Mouse (Mus musculus) fat pad, adult 2 months (tissue): ENCODE measurements around the gene Hpcal1.

Source experiments
- DNase-seq: peaks from one replicate; pipeline ENCODE4 v3.0.0-alpha.2; 2011; ENCODE audit warnings: low read depth, low spot score; ENCODE audit errors: extremely low read depth

The Hpcal1 gene

DNA sequence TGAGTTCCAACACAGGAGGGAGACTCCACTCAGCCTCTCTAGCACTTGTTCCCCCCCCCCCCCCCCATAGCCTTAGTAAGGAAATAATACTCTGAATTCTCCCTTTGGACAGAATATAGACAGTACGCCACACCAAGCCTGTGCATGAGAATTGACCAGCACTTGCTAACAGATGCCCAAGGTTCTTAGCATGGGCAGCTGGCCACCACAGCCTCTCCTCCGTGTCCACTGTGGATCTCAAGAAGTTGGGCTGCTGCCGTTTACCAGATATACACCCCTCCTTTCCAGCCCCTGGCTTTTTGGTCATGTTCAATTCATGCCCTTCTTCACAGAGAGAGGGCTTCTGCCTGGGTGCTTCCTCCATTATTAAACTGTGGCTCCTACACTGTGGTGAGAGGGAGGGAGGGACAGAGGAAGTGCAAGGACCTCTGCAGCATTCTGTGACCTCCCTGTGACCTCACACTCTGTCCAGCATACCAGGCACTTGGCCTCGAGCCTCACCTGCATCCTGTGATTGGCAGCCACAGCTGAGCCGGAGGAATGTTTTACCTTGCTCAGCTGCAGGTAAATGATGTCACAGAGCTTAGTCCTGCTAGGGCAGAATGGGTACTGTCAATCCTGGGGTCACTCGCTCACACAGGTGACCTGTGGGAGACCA lies 21.2 kb downstream of the Hpcal1 start:
- no peak for DNase-seq

- no peak for DNase-seq
Observed at GRCm38 (mm10) chr12:17712571-17712970, 21.9 kb downstream of the Hpcal1 start.

GRCm38 (mm10) chr12:17715720-17716478 lies 25.2 kb downstream of the Hpcal1 start:
- DNase-seq: no peak

- no peak for DNase-seq
Observed at GRCm38 (mm10) chr12:17717257-17717656, 26.6 kb downstream of the Hpcal1 start.

GRCm38 (mm10) chr12:17718146-17718545 lies 27.5 kb downstream of the Hpcal1 start:
- DNase-seq: no peak

- no peak for DNase-seq
Observed at GRCm38 (mm10) chr12:17721058-17721457, 30.4 kb downstream of the Hpcal1 start.

GRCm38 (mm10) chr12:17722452-17723181 lies 32.0 kb downstream of the Hpcal1 start:
- no peak for DNase-seq

DNA sequence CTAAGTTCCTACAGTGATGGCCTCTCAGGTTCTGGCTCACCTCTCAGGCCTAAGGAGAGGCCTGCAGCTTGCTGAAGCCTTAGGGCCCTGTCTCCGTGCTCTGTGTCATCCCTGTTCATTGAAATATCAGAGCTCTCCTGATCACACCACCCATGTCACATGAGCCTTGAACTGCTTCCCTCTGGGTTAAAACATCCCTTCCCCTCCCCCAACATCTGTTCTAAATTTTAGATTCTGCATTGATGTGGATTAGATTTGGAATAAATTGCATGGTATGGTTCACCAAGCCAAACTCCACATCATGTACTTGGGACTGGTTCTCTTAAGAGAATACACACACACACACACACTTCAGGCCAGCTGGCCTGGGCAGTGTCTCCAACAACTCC lies 32.5 kb downstream of the Hpcal1 start:
- DNase-seq: no peak

DNA sequence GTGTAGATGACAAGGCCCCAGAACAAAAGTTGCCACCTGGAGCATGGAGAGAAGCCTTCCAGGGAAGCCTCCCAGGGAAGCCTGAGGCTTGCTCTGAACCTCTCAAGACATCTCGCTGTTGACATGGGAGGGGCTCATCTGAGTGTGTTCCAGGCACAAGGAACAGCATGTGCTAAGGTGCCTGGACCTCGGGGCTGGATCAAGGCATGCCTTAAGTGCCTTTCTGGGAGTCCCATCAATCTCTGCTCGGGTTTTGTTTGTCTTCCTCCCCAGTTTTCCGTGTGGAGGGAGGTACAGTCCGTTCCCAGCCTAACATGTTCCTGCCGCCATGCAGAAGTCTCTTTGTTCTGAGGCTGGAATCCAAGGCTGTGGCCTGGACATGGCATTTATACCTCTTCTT lies 33.3 kb downstream of the Hpcal1 start:
- DNase-seq: no peak

GRCm38 (mm10) chr12:17724412-17725090 lies 33.9 kb downstream of the Hpcal1 start:
- DNase-seq: no peak

- no peak for DNase-seq
Observed at GRCm38 (mm10) chr12:17725592-17725991, 34.9 kb downstream of the Hpcal1 start.

DNA sequence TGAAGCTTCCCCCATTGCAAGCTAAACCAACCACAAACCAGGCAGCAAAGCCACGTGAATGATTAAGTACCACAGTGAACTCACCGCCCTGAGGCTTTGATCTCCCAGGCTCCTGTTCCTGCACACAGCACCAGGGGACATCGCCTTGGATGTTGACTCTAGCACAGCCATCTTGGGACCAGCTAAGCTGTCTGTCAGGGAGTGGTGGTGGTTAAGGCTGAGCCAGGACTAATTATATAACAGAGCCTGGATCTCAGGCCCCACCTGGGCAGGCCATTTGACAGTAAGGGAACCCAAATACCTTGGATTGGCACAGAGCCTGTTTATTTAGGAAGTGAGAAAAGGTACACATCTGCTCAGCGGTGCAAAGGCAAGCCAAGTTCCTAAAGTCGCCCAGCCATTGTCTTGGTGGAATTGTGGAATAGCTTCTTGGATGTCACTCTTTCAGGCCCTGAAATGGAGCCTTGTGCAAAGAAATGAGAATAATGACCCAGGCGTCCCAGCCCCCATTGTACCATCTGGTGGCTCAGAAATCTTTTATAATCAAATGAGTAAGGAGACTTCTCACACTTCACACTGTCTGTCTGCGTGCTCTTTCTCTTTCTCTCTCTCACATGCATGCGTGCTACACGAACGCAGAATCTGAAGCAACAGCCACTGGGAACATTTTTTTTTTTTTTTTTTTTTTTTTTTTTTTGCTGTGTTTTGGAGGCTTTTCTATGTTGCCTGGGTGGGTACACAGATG lies 36.1 kb downstream of the Hpcal1 start:
- DNase-seq: no peak

- no peak for DNase-seq
Observed at GRCm38 (mm10) chr12:17727676-17728339, 37.2 kb downstream of the Hpcal1 start.

DNA sequence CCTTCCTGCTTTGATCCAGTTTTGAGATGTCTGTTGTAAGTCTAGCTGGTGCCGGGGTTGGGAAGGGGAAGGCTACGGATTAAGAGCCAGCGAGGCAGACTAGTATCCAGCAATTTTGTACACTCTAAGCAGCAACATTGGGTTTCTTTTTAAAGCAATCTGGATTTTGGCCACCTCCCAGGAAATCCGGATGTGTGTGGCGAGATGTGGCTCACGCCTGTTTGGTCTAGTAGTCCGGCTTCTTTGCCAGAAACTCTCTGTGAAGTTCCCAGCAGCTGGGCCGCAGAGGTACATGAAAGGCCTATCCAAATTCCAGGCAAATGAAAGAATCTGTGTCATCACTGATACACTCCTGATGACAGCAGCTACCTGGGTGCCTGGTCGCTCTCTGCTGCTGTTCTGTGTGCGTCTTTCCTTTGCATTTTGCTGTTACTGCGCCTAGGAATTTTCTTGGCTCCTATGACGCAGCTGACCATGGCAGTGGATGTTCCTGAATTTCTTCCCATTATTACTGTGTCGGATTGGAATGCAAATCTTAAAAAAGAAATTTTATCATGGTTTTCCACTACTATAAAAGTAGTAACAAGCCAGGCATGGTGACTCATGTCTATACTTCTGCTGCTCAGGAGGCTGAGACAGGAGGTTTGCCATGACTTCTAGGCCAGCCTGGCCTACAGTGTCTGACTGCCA lies 38.7 kb downstream of the Hpcal1 start:
- no peak for DNase-seq

GRCm38 (mm10) chr12:17732006-17732405 lies 41.4 kb downstream of the Hpcal1 start:
- DNase-seq: no peak

DNA sequence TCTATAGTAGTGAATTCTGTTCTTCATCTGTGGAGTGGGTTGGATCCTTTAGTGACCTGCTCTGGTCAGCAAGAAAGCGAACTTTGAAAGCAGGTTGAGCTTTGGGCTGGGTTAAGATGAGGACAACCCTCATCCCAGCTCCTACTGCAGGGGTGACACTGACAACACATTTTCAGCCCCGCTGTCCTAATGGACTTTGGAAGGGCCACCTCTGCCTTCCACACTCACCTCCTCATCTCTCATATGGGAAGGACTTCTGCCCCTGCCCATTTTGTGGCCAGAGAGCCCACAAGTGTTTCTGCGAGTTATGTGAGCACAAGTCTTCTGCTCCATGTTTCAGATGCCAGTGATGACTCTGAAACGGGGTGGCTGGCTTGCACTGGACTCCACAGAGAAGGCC lies 41.9 kb downstream of the Hpcal1 start:
- no peak for DNase-seq

- DNase-seq: no peak
Observed at GRCm38 (mm10) chr12:17733114-17733904, 42.7 kb downstream of the Hpcal1 start.

GRCm38 (mm10) chr12:17736396-17736795 lies 45.7 kb downstream of the Hpcal1 start:
- no peak for DNase-seq
